Mouse (Mus musculus) testis, postnatal 14 days (tissue): ENCODE data around the gene Tmem174.

Experiments
- DNase-seq: peaks from one replicate; pipeline ENCODE4 v3.0.0; 2021; ENCODE audit warnings: low spot score

Tmem174 gene

DNA sequence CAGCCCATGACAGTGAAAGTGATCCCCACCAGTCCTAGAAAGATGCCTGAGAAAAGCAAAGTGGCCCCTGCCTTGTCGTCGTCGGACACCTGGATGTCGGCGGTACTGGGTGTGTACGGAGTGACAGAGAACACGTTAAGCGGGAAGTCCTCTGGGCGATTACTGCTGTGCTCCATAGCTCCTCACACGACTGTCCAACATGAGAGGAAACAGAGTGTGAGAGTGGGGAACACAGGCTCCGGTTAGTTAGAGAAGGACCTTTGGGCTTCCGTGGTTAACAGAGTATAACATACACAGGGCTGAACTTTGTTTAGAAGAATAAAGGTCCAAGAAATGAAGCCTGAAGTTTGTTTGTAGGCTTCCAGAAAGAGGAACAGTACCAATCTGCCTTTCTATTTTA, at the start of gene Tmem174:
Tmem174 (minus strand) TSS at position 266 of the 400 bp plus-strand sequence.
- DNase-seq = no peak

DNA sequence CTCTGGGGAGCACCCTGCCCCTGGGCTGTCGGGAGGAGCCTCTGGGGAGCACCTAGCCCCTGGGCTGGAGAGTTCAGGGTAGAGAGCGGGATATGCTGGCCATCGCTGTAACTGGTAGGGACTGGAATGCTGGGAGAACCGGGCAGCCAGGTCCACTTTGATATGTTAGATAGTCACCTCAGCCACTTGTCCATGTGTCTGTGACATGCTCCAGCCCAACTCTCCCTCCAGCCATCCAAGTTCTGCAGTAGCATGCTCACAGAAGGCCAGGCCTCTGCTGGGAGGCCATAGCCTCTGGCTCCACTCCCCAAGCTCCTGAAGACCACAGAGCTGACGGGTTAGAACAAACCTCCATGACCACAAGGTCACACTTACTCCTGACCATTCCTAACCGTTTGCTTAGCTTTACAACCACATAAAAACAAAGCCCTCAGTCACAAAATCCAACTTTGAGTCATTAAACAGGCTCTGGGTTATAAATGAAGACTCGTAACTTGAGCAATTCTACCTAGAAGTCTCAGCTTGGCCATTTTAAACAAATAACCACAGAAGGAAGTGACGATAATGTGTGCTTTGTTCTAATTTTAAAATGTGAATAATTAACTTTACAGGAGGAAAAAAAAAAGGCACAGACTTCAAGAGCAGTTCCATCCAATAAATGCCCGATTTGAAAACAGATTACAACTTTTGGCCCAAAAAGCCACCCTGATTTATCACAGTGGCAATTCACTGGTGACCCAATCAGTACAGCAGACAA, 47.1 kb upstream of the Tmem174 start:
- no peak for DNase-seq

DNA sequence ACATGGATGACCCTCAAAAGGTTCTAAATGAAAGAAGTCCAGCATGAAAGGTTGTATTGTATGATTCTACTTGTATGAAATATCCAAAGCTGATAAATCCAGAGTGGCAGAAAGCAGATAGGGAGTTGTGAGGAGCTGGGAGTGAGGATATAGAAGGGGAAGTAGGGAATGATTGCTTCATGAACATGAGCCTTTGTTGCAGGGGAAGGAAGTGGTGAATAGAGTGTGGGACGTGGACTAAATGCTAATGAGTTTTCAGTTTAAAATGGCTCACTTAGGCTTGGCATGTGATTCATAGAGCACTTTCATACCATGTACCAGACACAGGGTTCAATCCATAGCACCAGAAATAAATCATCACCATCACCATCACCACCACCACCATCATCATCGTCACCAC, 46.2 kb upstream of the Tmem174 start:
- DNase-seq = no peak

DNA sequence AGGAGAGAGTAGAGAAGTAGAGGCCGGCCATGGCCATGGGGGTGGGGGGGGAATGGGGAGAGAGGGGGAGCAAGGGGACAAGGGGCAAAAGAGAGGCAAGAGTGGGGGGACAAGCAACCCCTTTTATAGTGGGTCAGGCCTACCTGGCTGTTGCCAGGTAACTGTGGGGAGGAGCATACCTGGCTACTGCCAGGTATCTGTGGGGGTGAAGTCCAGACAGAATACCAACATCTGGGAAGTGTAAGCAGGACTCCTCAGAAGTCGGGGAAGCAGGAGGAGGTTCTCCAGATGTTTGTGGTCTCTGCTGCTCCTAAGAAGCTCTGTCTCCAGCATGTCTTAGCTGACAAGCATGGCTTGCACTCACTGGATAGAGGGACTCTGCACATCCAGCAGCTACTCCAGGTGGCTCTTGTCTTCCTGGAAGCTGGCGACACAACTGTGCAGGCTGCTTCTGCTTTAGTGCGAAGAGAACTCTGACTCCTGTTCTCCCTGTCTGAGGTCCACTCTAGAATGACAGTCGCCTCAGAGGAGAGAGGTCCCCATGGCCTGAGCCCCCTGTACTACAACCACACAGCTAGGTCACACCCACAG, 43.4 kb upstream of the Tmem174 start:
- no peak for DNase-seq

DNA sequence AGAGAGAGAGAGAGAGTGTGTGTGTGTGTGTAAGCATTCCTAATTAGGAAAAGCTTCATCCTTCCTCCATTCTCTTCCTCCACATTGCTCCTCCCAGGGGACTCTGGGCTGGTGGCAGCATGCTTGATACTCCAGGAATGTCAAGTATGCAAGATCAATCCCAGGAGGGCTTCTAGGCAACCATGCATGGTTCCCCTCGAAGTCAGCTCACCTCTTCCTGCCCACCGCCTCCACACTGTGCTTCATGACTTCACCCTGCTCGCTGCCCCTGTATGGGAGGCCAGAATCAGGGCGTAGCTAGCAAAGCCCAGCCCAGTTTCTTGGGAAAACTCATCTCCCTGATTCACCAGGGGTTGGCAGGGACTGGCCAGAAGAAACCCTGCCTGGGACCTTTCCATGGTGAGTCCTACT, 42.4 kb upstream of the Tmem174 start:
- DNase-seq = no peak

DNA sequence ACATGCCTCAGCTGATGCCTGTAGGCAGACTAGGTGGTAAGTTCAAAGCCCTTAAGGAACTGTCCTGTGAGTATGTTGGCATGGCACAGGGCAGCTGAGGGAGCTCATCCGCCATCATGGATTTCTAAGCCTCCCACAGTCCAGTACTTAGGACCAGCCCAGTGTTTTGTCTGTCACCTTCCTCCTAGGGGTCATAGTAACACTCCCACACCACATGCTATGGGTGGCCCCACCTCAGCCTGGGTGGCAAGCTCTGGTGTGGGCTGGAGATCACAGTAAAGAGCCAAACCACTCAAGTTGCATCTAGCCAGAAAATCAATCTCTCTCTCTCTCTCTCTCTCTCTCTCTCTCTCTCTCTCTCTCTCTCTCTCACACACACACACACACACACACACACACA, 42.0 kb upstream of the Tmem174 start:
- no peak for DNase-seq

DNA sequence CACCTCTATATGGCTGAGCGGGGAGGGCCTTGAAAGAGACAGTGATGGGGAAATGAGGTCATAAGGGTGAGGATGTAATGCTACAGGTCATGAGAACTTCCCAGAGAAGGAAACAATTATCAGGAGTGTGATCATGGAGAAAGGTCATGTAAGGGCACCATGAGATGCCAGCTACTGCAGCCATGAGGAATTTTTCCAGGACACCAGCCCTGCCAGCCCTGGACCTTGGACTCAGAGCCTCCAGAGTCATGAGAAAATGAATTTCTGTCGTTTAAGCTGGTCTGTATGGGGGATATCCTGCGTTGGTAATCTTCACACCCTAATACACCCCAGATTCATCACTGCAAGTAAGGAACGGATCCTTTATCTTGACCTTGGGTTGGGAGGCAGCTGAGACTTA, 36.7 kb upstream of the Tmem174 start:
- no peak for DNase-seq

DNA sequence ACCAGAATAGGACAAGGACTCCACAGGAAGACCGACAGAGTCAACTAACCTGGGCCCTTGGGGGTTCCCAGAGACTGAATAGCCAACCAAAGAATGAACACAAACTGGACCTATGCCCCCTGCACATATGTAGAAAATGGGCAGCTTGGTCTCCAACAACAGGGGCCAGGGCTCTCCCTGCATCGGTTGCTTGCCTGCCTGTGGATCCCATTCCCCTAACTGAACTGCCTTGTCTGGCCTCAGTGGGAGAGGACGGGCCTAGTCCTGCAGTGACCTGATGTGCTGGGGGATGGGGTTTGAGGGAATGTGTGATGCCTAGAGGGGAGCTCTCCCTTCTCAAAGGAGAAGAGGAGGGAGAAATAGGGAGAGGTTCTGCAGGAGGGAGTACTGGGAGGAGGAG, 32.1 kb upstream of the Tmem174 start:
- no peak for DNase-seq

DNA sequence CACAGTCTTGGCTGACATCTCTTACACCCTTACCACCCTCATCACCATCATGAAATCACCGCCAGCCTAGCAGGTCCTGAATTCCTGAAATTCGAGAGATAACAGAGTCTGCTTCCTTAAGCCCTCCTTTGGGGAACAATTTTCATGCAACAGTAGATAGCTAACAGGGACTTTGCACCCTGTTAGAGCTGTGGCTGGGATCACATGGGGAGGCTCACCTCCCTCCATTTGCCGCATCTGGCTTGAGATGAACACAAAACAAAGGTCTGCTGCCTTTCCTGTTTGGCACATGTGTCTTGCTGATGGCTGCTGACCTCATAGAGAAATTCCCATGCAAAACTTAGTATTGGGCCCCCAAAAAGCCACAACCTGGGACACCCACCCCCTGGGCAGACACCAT, 30.1 kb upstream of the Tmem174 start:
- DNase-seq = no peak

DNA sequence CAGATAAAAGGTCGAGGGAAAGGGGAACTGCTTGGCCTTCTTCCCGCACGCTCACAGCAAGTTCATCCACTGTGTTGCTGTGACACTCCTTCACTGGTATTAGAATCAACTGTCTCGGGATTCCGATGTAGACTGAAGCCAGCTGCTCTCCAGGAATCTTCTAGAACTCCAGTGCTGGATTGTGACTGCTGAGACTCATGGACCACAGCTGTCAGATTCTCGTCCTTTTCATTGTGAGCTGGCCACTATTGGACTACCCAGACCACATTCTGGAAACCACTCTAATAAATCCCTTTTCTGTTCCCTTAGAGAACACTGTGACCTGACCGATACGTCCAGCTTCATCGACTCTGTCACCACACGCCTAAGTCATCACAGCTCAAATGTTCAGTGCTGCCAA, 28.0 kb upstream of the Tmem174 start:
- DNase-seq = no peak

DNA sequence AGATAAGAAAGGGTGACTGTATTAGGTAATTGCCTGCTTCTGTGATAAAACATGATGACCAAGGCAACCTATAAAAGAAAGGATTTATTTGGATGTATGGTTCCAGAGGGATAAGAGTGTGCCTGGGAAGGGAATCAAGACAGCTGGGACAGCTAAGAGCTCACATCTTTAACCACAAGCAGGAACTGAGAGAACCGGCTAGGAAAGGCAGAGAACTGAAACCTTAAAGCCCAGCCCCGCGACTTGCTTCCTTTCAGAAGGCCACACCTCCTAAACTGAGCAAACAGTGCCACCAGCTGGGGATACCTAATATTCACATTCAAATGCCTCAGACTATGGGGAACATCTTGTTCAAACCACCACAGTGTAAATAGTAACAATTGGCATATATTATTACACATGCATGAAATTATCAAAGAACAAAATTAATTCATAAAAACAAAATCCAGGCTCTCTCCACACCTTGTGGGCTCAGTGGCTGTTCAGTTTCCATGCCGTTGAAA, 25.0 kb upstream of the Tmem174 start:
- DNase-seq = no peak

DNA sequence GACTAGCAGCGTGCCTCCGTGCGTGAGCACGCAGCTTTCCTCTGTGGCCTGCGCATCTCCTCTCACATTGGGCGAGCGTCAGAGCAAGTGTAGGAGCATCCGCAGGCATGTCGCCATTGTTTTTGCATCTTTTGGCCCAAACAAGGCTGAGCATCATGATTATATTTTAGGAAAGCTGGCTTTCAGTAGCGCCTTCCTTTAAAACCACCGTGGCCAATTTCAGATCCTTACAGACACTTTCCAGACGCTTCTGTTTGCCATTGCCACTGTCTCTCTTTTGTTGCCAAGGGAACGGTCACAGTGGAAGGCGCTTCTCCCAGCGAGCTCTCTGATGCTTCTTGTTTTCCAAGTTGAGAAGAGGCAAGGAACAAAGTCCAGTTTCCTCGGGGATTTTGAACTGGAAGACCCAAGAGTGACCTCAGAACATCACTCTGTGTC, 18.8 kb upstream of the Tmem174 start:
- no peak for DNase-seq

DNA sequence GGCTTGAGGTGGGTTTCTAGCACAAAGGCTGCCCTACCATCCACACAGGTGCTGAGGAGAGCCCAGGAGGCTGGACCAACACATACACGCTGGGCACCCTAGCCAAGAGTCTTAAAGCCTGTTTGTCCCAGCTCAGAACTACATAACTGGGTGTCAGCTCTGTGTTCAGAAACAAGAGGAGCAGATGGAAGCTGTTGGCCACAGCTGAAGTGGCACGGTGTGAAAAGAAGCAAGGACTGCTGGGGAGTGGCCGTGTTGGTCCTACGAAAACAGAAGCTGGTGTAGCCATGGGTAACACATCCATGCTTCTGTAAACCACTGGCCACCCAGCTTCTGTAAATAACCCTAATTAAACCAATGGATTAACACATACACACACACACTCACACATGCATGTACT, 18.1 kb upstream of the Tmem174 start:
- no peak for DNase-seq

DNA sequence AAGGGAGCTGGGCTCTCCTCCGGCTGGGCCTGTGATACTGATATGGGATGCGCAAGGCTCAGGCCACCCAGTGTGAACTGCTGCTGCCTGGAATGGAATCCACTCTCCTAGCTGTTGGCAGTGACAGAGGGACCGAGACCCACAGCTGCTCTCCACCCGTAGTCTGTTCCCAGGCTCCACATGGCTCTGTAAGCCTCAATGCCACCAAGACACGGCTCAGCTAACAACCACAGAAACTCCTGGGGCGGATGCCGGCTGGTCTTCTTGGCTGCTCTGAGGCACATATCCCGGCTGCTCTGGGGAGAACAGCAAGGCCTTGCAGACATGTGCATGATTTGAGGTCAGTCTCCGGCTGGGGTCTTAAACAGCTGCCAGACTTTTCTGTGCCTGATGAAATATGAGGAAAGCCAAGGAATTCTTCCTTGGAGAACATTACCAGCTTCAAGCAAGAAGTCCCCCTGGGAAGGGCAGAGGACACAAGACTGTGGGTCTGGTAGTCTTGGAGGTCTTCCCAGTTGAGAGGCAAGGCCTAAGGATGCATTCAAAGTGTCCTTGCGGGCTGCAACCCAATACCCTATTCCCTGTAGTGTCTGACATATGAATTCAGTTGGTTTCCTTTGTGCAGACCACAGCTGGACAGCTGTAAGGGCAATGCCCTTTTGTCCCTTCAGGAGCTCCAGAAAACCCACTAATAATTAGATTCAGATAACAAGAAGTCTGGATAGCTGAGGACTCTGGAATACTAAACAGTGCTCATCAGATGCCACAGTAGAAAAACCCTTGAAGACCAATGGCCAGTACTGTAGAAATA, 17.1 kb upstream of the Tmem174 start:
- DNase-seq = peak; percentile 41

DNA sequence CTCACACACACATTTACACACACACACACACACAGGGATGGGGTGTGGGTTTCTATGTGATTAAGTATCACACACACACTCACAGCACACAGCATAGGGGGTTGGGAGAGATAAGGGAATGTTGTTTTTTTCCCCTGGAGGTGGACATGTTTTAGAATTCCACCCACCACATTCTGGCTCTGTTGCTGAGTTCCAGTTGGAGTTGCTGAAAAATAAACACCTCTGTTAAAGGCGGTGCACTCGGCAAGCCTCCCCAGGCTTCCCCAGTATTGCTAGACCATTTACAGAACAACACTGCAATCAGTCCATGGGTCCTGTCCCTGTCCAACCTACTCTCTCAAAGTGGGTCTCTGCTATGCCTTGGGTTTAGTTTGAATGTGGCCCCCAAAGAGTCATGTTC, 15.0 kb upstream of the Tmem174 start:
- no peak for DNase-seq

DNA sequence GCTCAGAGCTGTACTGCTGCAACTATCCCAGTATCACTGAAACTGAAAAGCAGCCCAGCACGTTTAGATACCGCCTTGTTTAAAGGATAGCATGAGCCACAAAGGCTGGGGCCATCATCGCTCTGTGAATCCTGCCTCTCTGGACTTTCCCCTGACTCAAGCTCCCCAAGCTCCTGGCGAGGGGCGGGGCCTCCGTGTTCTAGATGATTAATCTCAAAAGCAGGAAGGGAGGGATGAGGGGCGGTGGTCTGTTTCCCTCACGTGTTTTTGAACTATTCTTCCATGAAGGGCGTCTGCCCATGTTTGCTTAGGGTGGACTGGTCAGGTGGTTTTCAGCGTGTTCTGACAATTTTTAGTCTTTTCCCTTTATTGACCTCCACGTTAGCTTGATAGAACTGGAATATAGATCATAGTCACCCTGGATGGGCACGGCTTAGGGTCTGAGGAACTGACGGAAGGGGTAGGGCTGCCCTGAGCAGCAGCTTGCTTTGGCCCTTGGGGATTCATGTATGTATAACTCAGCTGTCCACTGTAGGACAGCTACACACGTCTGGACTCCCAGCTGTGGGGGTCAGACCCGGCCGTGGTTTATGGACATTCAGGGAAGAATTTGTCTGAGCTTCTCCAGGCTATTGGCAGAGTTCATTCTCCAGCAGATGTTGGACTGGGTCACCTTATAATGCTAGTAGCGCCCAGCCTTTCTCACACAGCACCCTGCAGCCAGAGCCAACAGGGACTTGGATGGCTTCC, 14.2 kb upstream of the Tmem174 start:
- no peak for DNase-seq

DNA sequence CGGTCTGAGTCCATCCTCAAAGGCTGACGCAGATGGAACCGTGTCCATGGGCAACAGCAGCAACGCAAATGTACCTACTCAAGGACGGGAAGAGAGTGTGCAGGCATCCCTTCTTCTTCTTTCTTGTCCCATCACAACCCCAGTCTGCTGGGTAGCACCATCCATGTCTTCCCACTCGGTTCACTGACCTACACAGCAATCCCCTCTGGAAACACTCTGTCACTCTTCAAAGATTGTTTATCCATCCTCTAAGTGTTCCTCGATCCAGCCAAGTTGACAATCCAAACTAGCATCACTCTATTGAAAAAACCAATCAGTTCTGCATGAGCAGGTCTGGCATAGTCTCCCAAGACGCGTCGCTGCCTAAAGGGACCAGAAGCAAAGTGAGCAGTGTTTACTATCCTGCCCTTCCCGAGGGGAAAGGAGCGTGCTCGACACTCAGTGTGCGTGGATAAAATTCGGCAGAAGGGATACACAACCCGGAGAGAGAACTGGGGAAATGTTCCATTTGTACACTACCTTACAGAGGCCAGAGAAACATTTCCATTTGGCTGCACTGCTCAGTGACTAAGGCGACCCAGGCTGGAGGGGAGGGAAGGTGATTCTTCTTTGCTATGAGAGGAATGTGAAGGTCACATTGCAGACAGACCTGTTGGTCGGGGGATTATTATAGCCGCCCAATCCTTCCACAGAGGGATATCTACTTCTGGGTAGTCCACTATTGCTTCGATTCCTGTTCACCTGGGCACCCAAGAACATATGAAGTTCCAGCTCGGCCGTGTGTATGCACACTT, 10.8 kb upstream of the Tmem174 start:
- DNase-seq = no peak

DNA sequence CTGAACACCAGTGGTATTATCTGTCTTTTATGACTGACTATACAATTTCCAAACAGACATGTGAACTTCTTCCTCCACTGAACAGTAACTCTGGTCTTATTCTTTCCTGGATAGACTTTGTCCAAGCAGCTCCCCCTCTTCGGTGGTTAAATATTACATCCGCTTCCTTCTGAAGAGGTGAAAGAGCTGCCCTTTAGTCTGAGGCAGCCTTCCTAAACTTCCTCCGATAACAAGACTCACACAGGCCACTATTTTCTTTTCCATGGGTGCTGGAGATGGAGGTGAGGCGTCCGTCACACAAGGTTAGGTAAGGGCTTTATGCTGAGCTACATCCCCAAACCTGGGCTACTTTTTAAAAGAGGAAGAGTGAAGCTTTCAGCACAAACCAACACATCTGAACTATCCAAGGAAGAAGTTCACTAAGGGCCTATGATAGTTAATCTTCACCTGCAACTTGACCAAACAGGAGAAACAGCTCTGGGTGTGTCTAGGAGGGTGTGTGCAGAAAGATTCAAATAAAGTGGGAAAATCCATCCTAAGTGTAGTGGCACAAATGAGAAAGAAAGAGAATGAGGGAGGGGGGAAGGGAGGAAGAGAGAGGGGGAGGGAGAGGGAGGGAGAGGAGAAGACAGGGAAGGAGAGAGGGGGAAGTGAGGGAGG, 1.4 kb upstream of the Tmem174 start:
- no peak for DNase-seq

DNA sequence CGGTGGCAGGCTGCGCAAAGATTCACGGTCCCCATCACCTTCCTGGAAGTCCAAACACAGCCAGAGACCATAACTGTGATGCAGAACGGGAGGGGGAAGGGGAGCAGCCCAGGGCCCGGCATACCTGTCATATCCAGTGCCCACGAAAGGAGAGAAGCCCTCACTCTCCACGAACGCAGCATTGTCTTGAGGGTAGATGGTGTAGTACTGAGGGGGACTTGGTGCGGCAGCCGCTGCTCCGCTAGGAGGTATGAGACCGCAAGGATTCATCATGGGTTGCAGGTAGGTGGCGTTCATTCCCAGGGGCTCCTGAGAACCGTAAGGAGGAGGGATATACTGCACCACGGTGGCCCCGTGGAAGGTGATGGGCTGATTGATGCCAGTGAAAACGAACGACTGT, 639 bp downstream of the Tmem174 start:
- DNase-seq = no peak

DNA sequence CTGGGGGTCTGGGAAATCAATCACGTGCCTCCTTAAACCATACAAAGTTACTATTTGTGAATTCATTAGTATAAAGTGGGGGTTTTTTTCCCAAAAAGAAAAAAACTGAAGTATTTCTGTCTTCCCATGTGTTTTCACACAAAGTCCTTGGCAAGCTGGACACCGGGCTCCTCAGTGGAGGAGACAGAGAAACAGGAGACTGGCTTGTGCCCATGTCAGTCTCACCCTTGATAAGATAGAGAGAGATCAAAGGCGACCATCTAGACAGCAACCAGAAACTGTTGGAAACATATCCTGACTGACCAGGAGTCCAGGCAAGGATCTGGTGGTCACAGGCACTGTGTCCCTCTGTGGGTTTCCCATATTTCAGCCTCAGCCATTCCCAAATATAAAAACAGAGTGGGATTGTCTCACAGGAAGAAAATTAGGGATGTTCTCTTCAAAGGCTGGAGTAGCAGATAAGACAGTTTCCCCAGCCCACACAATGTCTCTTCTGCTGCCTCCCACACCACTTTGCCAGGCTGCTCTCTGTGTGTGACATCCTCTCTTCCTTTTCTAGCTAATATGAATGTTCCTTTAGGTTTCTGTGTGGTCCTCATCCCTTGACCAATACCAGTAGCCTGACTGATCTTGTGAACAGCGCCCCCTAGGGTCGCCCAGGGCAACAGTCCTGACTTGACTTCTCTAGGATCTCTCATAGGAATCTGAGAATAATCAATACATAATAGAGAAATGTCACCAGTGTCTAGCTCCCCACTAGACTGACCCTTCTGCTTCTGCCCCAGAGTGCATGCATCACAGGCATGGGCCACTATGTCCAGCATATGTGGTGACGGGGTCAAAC, 3.3 kb downstream of the Tmem174 start:
- peak; percentile 71 for DNase-seq
